Mouse (Mus musculus) macrophage (primary cell): ENCODE results near the gene Adamtsl5. TPM values are rescaled to one million over a fixed set of nuclear protein-coding genes. Genes with fewer than 3 reads are reported as not detected.
A peak's percentile ranks its signal among the peaks of the same experiment; 100 is the strongest.

Source experiments
- H3K27ac ChIP-seq: fragments of 350-480 bp; formaldehyde crosslinking; 2 replicates; pipeline ENCODE4 v1.9.0; 2021
- H3K36me3 ChIP-seq: fragments of 350-480 bp; formaldehyde crosslinking; 2 replicates; pipeline ENCODE4 v1.9.0; 2021; ENCODE audit errors: inconsistent target
- H3K4me3 ChIP-seq: fragments of 350-480 bp; formaldehyde crosslinking; 2 replicates; pipeline ENCODE4 v1.9.0; 2021; ENCODE audit errors: inconsistent target
- H3K79me2 ChIP-seq: fragments of 350-480 bp; formaldehyde crosslinking; 2 replicates; pipeline ENCODE4 v1.9.0; 2021; ENCODE audit errors: inconsistent target
- WGBS: methylation state at CpG from one replicate; pipeline ENCODE4 v1.1.7; 2026; ENCODE audit warnings: inconsistent platforms; ENCODE audit not compliant: missing documents; 5-methylcytosine and 5-hydroxymethylcytosine counted together
- polyA plus RNA-seq: library from polyadenylated mRNA; stranded (reverse); fragments of 250-400 nt; gene quantifications from 3 replicates; pipeline ENCODE4 v1.2.4, GENCODE M21; 2018; ENCODE audit warnings: inconsistent platforms
- total RNA-seq, 78 experiments: library from RNA; depleted of rRNA; stranded (reverse); fragments of 250-400 nt; gene quantifications; 1 replicate in 9 of 78; 2 replicates in 24 of 78; 3 replicates in 43 of 78; 4 replicates in 2 of 78; pipeline ENCODE4 v1.2.4; 2018; ENCODE audit warnings: inconsistent platforms in 56 of 78

Adamtsl5 gene
- total RNA-seq (2018; cell fraction: chromatin; rRNA removed), result 10 to 100 TPM; 15.3 to 98.0 (median 38.8) TPM
- 10 to 100 TPM in 11 of 26 experiments, 1 to 10 TPM in 15; 5.0 to 16.2 (median 8.8) TPM for total RNA-seq (2018; cell fraction: cytosol; rRNA removed)
- total RNA-seq (2018; cell fraction: nucleus; rRNA removed), result 10 to 100 TPM in 21 of 26 experiments, 1 to 10 TPM in 5; 7.1 to 36.3 (median 17.7) TPM
- polyA plus RNA-seq, result 4.7 to 10.2 TPM (median 8.1 TPM) in 3 replicates

DNA sequence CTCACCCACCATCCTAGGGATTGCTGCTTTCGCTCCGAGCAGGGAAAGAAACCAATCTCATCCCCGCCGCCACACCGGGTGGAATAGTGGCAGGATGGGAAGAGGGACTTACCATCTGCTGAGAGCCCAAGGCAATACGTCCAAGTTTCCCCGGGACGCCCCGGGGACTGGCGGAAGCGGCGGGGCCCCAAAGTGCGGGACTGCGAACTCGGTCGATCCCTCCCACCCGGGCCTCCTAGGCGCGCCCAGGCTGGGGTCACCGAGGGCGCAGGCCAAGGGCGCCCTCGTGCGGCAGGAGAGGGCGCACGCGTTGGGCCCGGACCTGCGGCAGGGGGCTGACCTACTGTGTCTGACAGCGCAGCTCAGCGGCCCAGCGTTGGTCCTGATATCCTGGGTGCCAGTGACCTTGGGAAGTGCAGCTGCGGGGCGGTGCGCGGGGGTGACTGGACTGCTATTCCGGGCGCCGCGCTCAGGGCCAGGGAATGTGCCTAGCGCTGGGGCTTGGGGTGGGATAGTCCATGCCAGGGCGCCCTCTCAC lies at the start of gene Adamtsl5:
Gene Adamtsl5, minus strand, starts transcription at position 169 of the 538 bp plus-strand sequence.
- peak within 1 kb of the TSS; percentile 24; the same call in 1 of the 2 replicates for H3K27ac ChIP-seq
- no peaks in the 10 kb centered on the region for H3K79me2 ChIP-seq
- 3% methylated on average over 42 of the region's 42 CpGs for WGBS
- H3K36me3 ChIP-seq, result no peaks in the 10 kb centered on the region
- H3K4me3 ChIP-seq, result peak within 1 kb of the TSS; percentile 53

DNA sequence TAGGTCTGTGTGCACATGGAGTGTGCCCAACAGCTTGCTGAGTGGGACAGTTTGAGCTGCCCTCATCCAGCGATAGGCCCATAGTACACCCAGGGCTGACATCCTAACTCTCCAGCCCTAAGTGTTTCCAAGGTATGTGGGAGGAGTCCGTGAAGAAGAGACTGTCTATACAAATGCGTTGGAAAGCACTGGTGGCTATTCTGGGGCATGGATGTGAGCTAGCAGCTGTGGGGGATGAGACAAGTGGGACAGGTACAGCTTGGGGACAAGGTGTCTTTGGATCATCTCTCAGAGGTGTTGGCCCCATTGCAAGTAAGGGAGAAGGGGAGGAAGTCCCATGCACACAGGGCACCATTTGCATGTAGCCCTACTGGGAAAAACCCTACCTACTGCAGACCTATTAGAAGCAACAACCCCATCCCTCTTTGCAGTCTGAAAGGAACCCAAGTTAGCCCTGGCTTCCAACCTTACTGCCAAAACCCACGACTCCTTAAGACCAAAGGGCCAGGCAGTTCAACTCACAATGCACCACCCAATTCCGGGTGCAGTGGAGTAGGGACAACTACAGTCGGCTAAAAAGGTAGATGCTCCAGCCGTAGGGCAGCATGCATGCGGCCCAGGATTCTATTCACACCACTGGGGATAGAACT lies 49.4 kb upstream of the Adamtsl5 start:
- Histone ChIP-seq H3K36me3 (peaks cover 37% of the 10 kb centered on the region), H3K79me2 (peaks cover 34% of the 10 kb centered on the region), H3K27ac (peak overlapping the region; percentile 71), H3K4me3 (peak overlapping the region; percentile 32)
- WGBS, result 61% methylated on average over 8 of the region's 8 CpGs

GRCm38 (mm10) chr10:80396822-80397523 lies 48.8 kb upstream of the Adamtsl5 start:
- Histone ChIP-seq H3K4me3 (no peak overlapping the region), H3K79me2 (peaks cover 34% of the 10 kb centered on the region), H3K36me3 (peaks cover 40% of the 10 kb centered on the region), H3K27ac (no peak overlapping the region)
- WGBS, result 94% methylated on average over 11 of the region's 11 CpGs

- 95% methylated on average over 35 of the region's 35 CpGs for WGBS
- no peak overlapping the region for H3K4me3 ChIP-seq
- H3K36me3 ChIP-seq, result peaks cover 38% of the 10 kb centered on the region
- H3K27ac ChIP-seq, result no peak overlapping the region
- peaks cover 34% of the 10 kb centered on the region for H3K79me2 ChIP-seq
Observed at GRCm38 (mm10) chr10:80395025-80395627, 46.9 kb upstream of the Adamtsl5 start.

DNA sequence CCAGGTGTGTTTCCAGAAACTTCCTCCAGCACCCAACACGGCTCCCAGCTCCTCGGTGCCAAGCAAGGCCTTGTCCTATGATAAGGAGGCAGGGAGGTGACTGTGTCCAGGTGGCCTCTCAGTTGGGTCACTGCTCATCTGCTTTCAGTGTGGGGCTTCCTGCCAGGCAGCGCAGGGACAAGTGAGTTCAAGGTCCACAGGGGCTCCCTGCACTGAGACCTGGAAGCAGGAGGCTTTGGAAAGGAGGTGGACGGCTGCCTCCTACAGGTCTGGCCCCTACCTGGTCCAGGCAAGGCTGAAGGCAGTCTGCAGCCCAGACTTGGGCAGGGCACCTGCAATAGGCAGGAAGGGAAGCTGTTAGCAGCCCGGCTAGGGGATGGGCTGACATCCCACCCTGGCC lies 44.5 kb upstream of the Adamtsl5 start:
- no peak overlapping the region for H3K4me3 ChIP-seq
- H3K79me2 ChIP-seq, result peaks cover 27% of the 10 kb centered on the region
- peaks cover 38% of the 10 kb centered on the region for H3K36me3 ChIP-seq
- no peak overlapping the region for H3K27ac ChIP-seq
- 92% methylated on average over 5 of the region's 5 CpGs for WGBS

- Histone ChIP-seq H3K79me2 (peaks cover 17% of the 10 kb centered on the region; the same call in 1 of the 2 replicates), H3K36me3 (peaks cover 38% of the 10 kb centered on the region), H3K27ac (no peak overlapping the region), H3K4me3 (no peak overlapping the region)
- 89% methylated on average over 9 of the region's 9 CpGs for WGBS
Observed at GRCm38 (mm10) chr10:80390697-80391096, 42.5 kb upstream of the Adamtsl5 start.

- Histone ChIP-seq H3K36me3 (peaks cover 25% of the 10 kb centered on the region), H3K27ac (no peak overlapping the region), H3K79me2 (peaks cover 25% of the 10 kb centered on the region; the same call in 1 of the 2 replicates), H3K4me3 (no peak overlapping the region)
- WGBS, result 41% methylated on average over 4 of the region's 4 CpGs
Observed at GRCm38 (mm10) chr10:80389185-80389708, 41.0 kb upstream of the Adamtsl5 start.

DNA sequence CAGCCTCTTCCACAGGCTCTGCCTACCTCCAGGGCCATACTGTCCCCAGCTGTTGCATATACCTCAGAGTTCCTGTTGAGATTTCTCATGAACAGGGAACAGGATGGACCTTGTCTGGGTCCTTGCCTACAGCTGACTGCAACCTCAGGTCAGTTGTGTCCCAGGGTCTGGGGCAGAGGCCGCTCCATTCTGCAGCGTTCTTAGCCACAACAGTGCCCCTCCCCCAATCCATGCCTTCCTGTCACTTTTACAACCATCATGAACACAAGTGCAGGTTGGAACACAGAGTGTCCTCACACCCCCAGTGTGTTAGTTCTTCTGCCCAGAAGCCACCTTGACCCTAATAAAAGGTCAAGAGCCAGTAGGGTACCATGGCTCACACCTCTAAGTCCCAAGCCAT lies 40.5 kb upstream of the Adamtsl5 start:
- H3K79me2 ChIP-seq, result peaks cover 30% of the 10 kb centered on the region; the same call in 1 of the 2 replicates
- H3K36me3 ChIP-seq, result peaks cover 19% of the 10 kb centered on the region
- no peak overlapping the region for H3K27ac ChIP-seq
- no peak overlapping the region for H3K4me3 ChIP-seq
- 41% methylated on average over 2 of the region's 2 CpGs for WGBS

- WGBS, result 0% methylated on average over 4 of the region's 61 CpGs
- Histone ChIP-seq H3K27ac (peak within 1 kb of the TSS; percentile 36; the same call in 1 of the 2 replicates), H3K36me3 (peaks cover 8% of the 10 kb centered on the region; the same call in 1 of the 2 replicates)
Observed at GRCm38 (mm10) chr10:80387522-80387959, 39.3 kb upstream of the Adamtsl5 start, which contains the start of gene Mex3d. Gene Mex3d, minus strand, starts transcription at chr10:80387659.

GRCm38 (mm10) chr10:80386735-80387471 lies 38.7 kb upstream of the Adamtsl5 start:
- Histone ChIP-seq H3K79me2 (peaks cover 37% of the 10 kb centered on the region; the same call in 1 of the 2 replicates), H3K4me3 (peak overlapping the region; percentile 26), H3K36me3 (peaks cover 1% of the 10 kb centered on the region; the same call in 1 of the 2 replicates), H3K27ac (no peak overlapping the region)
- 4% methylated on average over 65 of the region's 94 CpGs for WGBS

More at GRCm38 (mm10) chr10:80387522-80387959, 39.3 kb upstream of the Adamtsl5 start, which contains the start of gene Mex3d:
- H3K79me2 ChIP-seq, result peaks cover 37% of the 10 kb centered on the region; the same call in 1 of the 2 replicates
- H3K4me3 ChIP-seq, result peak within 1 kb of the TSS; percentile 41

DNA sequence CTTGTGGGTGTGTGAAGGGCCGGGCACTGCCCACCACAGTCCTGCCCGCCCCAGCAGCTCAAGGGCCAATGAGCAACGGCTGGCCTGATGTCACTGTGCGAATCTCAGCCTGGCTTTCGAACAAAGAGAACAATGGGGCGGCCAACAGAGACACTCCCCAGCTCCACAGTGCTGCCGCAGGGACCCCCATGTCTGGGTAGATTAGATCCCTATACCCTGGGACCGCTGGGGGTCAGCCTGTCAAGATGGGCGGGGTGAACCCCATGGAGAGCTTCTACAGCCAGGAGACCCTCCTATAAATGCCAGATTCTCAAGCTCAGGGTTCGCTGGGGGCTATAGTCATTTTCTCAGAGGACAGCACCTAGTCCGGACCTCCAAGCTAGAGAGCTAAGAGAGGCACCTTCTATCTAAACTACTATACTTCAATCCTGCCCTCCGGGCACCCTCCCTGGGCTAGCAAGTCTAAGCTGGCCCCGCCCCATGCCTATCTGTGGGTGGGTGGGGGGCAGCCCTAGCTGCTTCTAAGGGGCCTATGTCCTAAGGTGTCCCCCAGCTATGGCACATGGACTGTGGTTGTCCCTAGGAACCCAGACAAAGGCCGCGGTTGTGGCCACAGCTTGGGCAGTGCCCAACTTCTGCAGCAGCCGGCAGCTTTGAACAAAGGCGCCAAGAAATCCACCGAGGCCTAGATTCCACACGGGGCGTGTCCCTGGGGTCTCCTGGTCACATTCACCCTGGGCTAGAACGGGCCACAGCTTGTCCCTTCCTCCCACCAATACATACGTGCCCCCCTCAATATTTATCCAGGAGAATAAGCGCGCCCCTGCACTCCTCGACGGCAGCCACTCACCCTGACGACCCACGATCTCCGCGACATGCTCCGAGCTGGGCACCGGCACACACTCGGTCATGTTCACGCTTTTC lies 37.9 kb upstream of the Adamtsl5 start:
- Histone ChIP-seq H3K79me2 (peaks cover 37% of the 10 kb centered on the region; the same call in 1 of the 2 replicates), H3K36me3 (no peaks in the 10 kb centered on the region), H3K27ac (no peak overlapping the region), H3K4me3 (peak overlapping the region; percentile 26)
- WGBS, result 46% methylated on average over 34 of the region's 34 CpGs

DNA sequence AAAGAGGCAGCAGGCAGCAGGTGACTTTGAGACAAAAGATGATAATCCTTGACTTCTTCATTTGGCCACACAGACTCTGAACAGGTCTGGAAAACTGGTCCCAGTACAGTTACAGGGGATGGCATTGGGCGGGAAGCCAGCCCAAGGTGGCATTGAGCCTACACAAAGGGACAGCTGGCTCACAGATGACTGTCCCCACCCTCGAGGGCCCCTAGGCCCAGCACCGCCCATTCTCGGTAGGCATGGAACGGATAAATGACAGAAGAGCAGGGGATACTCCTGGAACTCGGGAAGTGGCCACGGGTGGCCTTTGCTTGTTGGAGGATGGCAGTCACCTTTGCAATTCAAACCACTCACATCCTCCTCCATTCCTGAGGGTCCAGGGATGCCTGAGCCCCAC lies 37.1 kb upstream of the Adamtsl5 start:
- Histone ChIP-seq H3K36me3 (no peaks in the 10 kb centered on the region), H3K4me3 (no peak overlapping the region), H3K27ac (no peak overlapping the region), H3K79me2 (peaks cover 37% of the 10 kb centered on the region; the same call in 1 of the 2 replicates)
- 92% methylated on average over 7 of the region's 7 CpGs for WGBS
